Mouse (Mus musculus) spleen, adult 2 months (tissue): Measurements from ENCODE around the gene Ifi208.

Source experiments
- CTCF ChIP-seq: fragments of 200-500 bp; IDR thresholded peaks from 2 replicates; pipeline ENCODE4 v1.5.1; 2011; ENCODE audit warnings: mild to moderate bottlenecking, inconsistent platforms; ENCODE audit not compliant: insufficient read depth, insufficient read length, insufficient replicate concordance; ENCODE audit errors: extremely low read depth
- POLR2A ChIP-seq: fragments of 200-500 bp; IDR thresholded peaks from 2 replicates; pipeline ENCODE4 v1.6.1; 2011; ENCODE audit warnings: low read depth, low read length, inconsistent platforms

DNA sequence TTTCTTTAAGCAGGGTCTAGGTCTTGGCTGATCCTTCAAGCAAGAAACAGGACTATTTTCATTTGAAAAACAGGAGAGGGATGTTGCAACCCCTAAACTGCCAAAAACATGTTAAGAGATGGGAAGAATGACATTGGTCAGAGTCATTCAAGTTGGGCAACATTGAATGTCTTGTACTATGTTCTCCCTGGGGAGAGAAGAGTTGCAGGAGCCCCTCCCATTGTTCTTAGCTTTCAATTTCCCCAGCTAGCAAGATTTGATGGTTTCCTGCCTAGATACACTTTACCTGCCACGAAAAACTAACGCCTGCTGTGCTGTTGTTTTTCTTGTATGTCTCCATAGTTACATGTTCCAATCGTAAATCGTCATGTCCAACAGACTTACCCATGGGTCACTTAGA is 15.5 kb upstream of the Ifi208 start:
- TF ChIP-seq POLR2A = no peak
- TF ChIP-seq CTCF = no peak
